Mouse (Mus musculus) spleen, adult 18-20 months (tissue): Measurements from ENCODE around the gene Mtcl1.

Experiments used
- DNase-seq, 2 experiments: peaks; one replicate each; pipeline ENCODE4 v3.0.0; 2022; ENCODE audit warnings: mixed read lengths in 2 of 2

Gene Mtcl1

DNA sequence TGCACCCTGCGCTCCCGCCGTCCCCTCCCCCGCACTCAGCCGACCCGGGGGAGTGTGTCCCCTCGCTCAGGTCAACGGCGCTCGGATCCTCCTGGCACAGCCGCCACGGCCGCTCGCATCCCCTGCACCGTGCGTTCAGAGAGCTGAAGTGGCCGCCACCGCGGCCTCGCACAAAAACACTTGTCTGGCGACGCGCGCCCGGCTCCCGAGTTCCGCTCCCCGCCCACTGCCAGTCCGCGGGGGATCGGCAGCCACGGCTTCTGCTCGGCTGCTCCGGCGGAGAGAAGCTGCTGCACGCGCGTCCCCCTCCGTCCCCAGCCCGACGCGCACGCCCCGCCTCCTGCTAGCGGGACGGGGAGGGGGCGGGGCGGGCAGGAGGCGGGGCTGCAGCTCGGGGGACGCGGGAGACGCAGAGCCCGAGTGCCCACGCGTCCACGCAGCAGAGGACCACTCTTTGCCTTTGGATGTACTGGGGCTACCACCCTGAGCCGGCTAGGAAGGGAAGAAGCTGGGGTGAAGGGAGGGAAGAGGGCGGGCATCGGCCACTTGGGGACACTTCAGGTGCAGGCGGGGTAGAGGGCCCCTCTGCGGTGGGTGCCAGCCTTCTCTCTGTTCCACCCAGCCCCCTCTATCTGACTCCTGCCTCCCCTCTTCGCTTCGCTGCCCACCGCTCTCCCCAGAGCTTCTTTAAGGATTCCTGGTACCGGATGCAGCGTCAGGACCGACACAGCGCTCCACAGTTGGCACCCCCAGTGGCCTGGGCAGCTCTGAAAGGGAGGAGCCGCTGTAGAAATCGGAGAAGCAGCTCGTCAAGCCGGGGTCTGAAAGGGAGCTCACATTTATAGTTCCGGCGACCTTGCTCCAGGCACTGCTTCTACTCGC, at the start of gene Mtcl1:
Gene Mtcl1 (minus strand): TSS at position 291 of the 882 bp plus-strand sequence.
- DNase-seq, result peak; percentile 17 to 28

DNA sequence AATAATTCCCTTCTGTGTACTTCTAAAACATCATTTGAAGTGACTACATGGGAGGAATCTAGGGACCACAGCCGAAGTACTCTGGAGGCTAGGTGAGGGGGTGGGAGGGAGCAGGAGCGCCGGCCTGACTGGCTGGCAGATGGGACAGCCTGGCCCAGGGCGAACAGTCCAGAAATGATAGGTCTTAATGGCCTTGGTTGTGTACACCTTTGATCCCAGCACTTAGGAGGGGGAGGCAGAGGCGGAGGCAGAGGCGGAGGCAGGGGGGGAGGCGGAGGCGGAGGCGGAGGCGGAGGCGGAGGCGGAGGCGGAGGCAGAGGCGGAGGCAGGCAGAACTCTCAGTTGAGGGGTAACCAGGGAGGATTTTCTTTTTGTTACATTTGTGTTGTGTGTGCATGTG, 49.0 kb upstream of the Mtcl1 start:
- DNase-seq, result no peak

- DNase-seq, result no peak
Observed at GRCm38 (mm10) chr17:66496589-66496988, 47.0 kb upstream of the Mtcl1 start.

DNA sequence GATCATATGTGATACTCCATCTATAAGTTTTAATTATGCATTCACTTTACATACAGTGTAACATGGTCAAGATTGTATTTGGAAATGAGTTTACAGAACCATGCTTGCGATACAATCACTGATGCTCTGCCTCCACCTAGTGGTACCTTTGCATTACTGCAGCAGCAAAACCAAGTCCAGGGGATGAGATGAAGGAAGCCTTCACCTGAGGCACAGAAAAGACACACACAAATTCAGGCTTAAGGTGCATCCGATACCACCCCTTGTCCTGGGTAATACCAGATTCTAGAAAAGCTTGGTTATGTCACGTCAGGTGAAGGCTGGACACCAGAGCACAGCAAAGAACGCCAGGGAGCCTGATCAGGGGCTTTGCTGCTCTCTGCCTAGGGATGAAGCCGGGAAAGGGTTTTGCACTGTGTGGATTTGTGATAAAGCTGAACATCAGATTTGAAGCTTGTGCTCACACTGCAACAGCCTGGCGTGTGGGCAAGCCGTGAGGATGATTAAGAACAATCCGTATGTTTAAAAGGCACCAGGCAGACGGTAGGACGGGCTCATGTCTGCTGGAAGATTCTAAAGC, 40.6 kb upstream of the Mtcl1 start:
- no peak for DNase-seq

GRCm38 (mm10) chr17:66486576-66486975, 37.0 kb upstream of the Mtcl1 start:
- DNase-seq, result no peak

GRCm38 (mm10) chr17:66485742-66486141, 36.2 kb upstream of the Mtcl1 start:
- peak; percentile 17 to 61 for DNase-seq

DNA sequence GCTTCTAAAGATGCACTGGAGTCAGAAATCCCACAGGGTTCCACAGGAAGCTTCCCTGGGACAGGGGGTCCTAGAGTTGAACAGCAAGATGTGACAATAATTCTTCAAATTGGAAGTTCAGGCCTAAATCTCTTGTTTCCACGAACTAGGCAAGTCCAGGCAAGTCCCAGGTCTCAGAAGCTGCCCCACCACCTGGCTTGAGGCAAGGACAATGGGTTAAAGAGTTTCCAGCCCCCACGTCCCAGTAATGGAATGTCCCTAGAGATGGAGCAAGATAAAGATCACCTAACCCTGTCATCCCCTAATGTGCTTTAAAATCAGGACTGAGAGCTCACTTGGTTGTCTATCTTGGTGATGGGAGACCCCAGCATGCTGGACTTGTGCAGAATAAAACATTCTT, 35.4 kb upstream of the Mtcl1 start:
- DNase-seq, result no peak

DNA sequence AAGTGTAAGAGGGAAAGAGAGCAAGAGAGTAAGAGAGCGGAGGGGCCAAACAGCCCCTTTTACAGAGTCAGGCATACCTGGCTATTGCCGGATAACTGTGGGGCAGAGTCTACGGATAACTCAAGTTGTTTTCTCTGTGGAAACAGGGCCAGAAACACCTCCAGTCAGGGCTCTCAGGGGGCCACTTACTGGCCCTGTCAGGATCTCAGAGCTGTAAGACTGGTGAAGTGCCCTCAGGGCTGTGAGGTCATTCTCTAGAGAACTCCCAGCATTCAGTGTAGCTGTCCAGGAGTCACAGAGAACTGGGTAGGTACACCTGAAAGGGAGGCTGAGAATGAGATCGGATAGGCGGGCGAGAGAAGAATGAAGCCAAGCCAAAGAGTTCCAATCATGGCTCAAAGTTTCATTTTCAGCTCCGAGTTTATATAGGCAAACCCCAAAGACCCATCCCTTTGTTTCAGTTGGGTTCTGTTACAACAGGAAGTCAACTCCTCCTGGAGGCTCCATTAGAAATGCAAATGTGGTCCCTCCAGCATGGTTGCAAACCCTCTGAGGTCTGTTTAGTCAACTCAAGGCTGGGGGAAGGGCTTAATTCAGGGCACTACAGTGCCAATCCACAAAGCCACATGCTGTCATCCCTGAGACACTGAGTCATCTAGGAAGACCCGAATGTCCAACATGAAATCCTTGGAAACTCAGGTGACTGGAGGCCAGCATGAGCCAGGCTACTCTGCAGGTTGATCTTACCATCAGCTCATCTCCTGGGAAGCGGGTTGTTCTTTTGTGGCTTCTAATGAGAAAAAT, 34.3 kb upstream of the Mtcl1 start:
- no peak for DNase-seq

DNA sequence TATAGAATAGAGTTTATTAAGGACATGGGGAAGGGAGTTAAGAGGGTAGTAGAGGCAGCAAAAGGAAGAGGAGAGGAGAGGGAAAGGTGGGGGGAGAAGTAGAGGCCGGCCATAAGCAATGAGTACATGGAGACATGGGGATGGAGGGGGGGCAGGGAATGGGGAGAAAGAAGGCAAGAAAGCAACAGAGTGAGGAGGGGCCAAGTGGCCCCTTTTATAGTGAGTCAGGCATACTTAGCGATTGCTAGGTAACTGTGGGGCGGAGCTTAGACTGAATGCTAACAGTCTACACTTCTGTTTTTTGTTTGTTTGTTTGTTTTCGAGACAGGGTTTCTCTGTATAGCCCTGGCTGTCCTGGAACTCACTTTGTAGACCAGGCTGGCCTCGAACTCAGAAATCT, 31.7 kb upstream of the Mtcl1 start:
- no peak for DNase-seq

- DNase-seq, result no peak
Observed at GRCm38 (mm10) chr17:66480491-66481278, 31.1 kb upstream of the Mtcl1 start.

GRCm38 (mm10) chr17:66479813-66480490, 30.4 kb upstream of the Mtcl1 start:
- DNase-seq, result no peak

DNA sequence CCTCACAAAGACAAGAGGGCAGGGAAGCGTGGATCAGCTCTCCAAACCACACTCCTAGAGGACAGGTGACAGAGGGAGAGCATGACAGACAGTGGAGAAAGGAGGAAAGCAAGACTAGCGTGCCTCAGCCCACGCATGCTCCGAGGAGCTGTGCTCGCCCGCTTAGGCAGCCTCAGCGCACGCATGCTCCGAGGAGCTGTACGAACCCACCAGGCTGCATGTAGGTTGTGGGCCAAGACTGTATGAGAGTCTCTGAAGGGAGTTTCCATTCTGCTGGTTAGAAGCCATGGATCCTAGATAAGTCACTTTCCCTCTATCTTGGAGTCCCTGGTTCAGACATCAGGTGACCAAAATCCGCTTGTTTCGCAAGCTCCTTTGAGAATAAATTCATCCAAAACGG, 29.8 kb upstream of the Mtcl1 start:
- no peak for DNase-seq

- no peak for DNase-seq
Observed at GRCm38 (mm10) chr17:66473205-66473604, 23.7 kb upstream of the Mtcl1 start.

- DNase-seq, result no peak
Observed at GRCm38 (mm10) chr17:66471775-66472174, 22.2 kb upstream of the Mtcl1 start.

DNA sequence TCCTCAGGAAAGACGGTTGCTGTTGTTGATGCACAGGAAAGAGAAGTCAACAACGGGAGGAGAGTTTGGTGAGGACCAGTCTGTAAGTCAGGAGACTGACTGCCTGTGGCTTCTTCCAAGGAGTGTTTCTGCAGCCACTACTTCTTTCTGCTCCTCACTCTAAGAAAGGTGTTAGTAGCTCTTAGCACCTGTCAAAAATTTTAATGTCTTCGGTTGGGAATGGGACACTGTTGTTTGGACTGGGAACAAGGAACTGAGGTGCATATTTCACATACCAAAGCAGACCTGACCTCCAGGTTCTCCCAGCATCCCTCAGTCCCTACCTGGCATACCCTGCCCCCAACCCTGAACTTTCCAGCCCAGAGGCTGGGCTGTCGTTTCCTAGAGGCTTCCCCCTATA, 21.7 kb upstream of the Mtcl1 start:
- DNase-seq, result no peak

DNA sequence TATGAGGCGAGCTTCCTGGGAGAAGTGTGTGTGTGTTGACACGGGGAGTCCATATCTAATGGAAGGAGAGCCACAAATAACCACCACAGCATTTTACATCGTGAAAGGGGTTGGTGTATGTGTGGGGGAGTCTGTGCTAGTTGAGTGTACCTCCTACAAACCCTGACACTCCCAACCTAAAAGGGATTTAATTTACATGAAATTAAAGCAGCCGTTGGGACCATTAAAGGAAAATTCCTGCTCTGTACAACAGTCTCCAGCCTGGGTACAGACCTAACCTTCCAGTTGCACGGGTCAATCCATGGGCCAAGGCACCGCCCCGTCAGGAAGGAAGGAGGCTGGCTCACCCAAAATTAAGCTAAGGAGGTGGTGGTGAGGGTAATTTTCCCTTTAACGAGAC, 20.5 kb upstream of the Mtcl1 start:
- no peak for DNase-seq

- DNase-seq, result no peak
Observed at GRCm38 (mm10) chr17:66457278-66457677, 7.7 kb upstream of the Mtcl1 start.

- DNase-seq, result peak; percentile 21 to 66
Observed at GRCm38 (mm10) chr17:66451143-66451542, 1.6 kb upstream of the Mtcl1 start.

DNA sequence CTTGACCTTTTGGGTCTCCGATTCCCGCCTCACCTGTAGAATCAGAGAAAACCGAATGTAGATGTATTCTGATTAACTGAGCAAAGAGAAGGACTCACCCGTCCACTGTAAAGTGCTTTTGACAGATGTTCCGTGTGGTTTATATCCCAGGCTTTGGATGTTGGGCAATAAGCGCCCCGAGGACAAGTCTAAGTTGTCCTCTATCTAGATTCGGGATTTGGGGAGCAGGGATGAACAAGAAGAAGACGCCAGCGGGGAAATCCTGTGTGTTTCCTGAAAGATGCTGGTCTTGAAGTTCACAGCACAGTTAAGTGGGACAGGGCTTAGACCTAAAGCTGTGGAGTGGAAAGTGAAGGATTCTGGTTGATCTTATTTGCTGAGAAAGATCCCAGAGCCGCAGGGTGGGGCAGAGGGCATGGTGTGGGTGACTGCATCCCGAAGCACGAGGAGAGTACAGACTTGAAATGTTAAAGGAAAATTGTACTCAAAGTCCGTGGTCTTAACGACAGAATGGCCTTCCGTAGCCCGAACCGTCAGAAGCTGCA, 1.0 kb upstream of the Mtcl1 start:
- DNase-seq, result no peak

GRCm38 (mm10) chr17:66448421-66449405, 837 bp downstream of the Mtcl1 start:
- DNase-seq, result peak in 1 of 2 experiments; percentile 21

DNA sequence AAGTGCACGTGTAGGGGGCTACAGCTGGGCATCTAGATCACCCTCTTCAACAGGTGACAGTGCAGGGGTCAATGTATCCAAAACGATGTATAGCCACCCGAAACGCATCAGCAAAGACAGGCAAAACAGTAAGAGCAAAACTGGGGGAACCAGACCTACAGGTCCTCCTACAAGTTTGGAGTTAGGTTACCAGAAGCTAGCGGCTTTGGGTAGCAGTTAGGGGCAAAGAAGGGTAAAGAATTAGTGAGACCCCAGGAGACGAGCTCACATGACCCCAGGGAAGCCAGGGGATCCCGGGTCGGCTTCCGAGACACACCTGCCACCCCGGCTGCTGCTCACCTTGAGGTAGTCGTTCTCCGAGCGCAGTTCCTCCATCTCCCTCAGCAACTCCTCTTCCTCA, 1.6 kb downstream of the Mtcl1 start:
- DNase-seq, result no peak
